Mouse (Mus musculus): ENCODE results near the gene Gorasp2. TPM values are rescaled to one million over a fixed set of nuclear protein-coding genes. Genes with fewer than 3 reads are reported as not detected.

Gorasp2 gene
- polyA plus RNA-seq, 1 experiment from 2014 or later, result 188 TPM

DNA sequence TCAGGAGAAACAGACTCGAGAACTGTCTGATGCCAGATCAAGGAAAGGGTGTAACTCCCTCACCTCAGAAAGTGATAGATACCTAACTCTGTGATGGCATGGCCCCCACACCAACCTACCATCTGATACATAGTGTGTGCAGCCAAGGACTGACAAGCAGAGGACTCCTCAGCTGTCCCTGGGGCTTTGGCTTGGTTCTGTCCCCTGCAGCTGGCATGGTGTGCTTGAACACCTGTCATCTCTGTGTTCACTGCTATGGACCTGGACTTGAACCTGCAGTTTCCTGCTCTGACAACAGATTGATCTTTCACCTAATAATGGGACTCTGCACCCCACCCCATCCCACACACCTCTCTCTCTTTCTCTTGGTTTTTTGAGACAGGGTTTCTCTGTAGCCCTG lies 29.0 kb upstream of the Gorasp2 start:
- Histone ChIP-seq H3K9me3 (no peaks in the 10 kb centered on the region), H3K9ac (no peak overlapping the region), H3K4me1 (peaks cover 13% of the 10 kb centered on the region), H3K36me3 (no peaks in the 10 kb centered on the region), H3K27me3 (peaks cover 3% of the 10 kb centered on the region; the same call in 1 of the 2 replicates), H3K4me2 (no peak overlapping the region), H3K27ac (no peak overlapping the region), H3K4me3 (no peak overlapping the region)
- ATAC-seq (ENCODE audit: insufficient number of reproducible peaks, low FRiP score, low TSS enrichment, low read depth), result no peak
- WGBS, result 83% methylated on average over 1 of the region's 1 CpGs

DNA sequence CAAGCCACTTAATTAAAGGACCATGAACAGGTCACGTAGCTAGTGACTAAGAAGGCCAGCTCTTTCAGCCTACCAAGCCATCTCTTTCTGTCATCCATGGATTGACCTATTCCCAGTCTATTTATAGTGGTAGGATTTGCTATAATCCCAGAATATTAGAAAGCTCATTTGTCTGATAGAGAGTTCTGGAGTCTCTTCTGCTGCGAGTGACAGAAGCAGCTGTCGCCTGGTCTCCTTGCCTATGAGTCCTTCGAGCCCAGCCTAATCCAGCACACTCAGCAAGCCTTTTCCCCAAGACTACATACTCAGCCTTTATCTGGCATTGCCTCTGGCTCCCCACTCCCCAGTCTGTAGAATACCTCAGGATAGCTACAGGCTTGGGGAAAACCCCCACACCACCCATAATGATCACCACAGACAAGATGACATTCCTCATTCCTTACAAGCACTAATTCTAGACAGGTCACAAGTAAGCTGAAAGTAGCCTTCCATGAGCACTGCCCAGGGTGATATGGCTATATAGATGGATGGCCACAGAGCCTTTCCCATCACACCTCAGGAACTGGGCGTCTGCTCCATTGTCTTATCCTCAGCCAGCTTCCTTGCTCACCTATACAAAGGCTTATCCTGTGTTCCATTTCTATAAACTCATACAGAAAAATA lies 27.2 kb upstream of the Gorasp2 start:
- peaks cover 3% of the 10 kb centered on the region; the same call in 1 of the 2 replicates for H3K27me3 ChIP-seq
- H3K9ac ChIP-seq, result no peak overlapping the region
- no peak overlapping the region for H3K4me3 ChIP-seq
- no peak overlapping the region for H3K27ac ChIP-seq
- H3K36me3 ChIP-seq, result no peaks in the 10 kb centered on the region
- H3K4me1 ChIP-seq, result peaks cover 12% of the 10 kb centered on the region
- H3K4me2 ChIP-seq, result no peak overlapping the region
- no peaks in the 10 kb centered on the region for H3K9me3 ChIP-seq
- WGBS, result 85% methylated on average over 5 of the region's 5 CpGs
- ATAC-seq (ENCODE audit: insufficient number of reproducible peaks, low FRiP score, low TSS enrichment, low read depth), result no peak

DNA sequence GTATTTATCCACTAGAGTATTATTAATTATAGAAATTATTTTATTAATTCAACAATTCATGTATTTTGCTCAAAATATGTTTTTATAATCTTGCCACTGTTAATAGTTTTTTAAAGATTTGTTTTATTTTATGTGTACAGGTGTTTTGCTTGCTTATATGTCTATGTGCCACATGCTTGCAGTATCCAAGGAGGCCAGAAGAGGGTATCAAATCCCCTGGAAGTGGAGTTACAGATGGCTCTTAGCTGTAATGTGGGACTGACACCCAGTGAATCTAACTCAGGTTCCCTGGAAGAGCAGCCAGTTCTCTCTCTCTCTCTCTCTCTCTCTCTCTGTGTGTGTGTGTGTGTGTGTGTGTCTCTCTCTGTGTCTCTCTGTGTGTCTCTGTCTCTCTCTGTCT lies 20.4 kb upstream of the Gorasp2 start:
- Histone ChIP-seq H3K9ac (no peak overlapping the region), H3K9me3 (no peaks in the 10 kb centered on the region), H3K36me3 (no peaks in the 10 kb centered on the region), H3K4me3 (no peak overlapping the region), H3K27ac (no peak overlapping the region), H3K4me2 (no peak overlapping the region), H3K27me3 (no peaks in the 10 kb centered on the region), H3K4me1 (no peaks in the 10 kb centered on the region)
- no peak for ATAC-seq (ENCODE audit: insufficient number of reproducible peaks, low FRiP score, low TSS enrichment, low read depth)

DNA sequence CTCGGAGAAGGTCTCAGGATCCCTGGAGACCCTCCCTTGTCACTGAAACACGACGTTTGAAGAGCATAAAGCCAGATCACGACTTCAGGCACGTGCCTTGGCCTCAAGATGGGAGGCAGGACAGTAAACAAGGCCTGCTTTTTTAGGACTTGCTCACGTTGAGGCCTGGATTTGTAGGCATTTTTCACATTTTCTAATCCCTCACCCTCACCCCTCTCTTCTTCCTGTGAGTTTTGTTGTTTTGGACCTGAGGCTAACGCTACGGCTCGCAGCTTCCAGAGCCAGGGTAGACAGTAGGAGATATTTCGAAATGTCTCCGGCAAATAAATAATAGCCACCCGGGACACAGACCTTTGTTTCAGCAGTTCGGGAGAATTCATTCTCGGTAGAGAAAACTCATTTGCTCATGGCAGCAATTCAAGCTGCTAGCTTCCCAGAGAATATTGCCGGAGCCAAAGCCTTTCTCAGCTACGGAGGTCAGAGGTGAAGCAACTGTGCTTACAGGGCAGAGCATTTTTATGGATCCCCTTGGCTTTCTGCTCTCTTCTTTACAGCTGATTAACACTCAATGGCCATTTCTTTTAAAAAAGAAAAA lies 18.3 kb upstream of the Gorasp2 start:
- Histone ChIP-seq H3K4me1 (no peaks in the 10 kb centered on the region), H3K9me3 (no peaks in the 10 kb centered on the region), H3K36me3 (no peaks in the 10 kb centered on the region), H3K4me3 (no peak overlapping the region), H3K27me3 (no peaks in the 10 kb centered on the region), H3K9ac (no peak overlapping the region), H3K4me2 (no peak overlapping the region), H3K27ac (no peak overlapping the region)
- 45% methylated on average over 16 of the region's 16 CpGs for WGBS
- no peak for ATAC-seq (ENCODE audit: insufficient number of reproducible peaks, low FRiP score, low TSS enrichment, low read depth)

DNA sequence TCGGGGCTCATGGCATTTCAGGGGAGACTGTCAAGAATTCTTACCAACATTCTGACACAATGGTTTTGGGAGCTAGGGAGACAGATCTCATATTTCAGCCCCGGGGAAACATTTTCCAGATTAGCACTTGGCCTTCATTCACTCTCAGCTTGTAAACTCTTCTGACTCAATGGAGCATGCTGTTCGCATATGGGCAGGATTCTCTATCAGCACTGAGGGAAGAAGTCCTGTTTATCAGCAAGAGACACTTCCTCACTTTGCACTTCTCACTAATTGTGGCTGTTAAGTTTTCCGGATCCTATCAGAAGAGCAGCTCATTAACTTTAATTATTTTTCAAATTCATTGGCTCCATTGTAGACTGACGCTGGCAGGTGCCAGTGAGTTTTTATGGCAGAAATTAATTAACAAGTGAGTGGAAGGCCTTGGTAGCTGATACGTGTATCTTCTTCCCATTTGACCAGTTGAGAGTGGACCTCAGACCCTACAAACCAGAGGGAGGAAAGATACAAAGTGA lies 16.1 kb upstream of the Gorasp2 start:
- 49% methylated on average over 6 of the region's 6 CpGs for WGBS
- H3K4me1 ChIP-seq, result no peaks in the 10 kb centered on the region
- H3K4me3 ChIP-seq, result no peak overlapping the region
- no peak overlapping the region for H3K4me2 ChIP-seq
- ATAC-seq (ENCODE audit: insufficient number of reproducible peaks, low FRiP score, low TSS enrichment, low read depth), result no peak
- H3K9me3 ChIP-seq, result no peaks in the 10 kb centered on the region
- H3K27me3 ChIP-seq, result no peaks in the 10 kb centered on the region
- H3K9ac ChIP-seq, result no peak overlapping the region
- no peaks in the 10 kb centered on the region for H3K36me3 ChIP-seq
- H3K27ac ChIP-seq, result no peak overlapping the region

DNA sequence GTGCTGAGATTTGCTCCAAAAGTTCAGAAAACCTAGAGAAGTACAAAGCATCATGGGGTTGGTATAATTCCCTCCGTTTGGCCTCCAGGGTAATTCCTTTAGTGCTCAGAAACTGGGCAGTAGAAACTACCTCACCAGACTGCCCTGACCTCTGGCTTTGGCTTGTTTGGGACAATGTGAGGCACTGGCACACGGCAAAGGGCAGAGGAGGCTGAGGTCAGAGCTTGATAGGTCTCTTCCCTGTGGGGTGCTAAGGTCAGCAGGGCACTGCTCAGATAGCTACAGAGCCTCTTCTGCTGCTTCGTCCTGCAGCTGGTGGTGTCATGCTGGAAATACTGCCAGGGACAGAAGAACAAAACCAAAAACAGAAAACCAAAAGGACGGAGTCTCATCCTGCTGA lies 13.7 kb upstream of the Gorasp2 start:
- H3K4me3 ChIP-seq, result no peak overlapping the region
- H3K4me2 ChIP-seq, result no peak overlapping the region
- ATAC-seq (ENCODE audit: insufficient number of reproducible peaks, low FRiP score, low TSS enrichment, low read depth), result no peak
- no peak overlapping the region for H3K9ac ChIP-seq
- no peak overlapping the region for H3K27ac ChIP-seq
- H3K27me3 ChIP-seq, result no peaks in the 10 kb centered on the region
- no peaks in the 10 kb centered on the region for H3K9me3 ChIP-seq
- no peaks in the 10 kb centered on the region for H3K4me1 ChIP-seq
- no peaks in the 10 kb centered on the region for H3K36me3 ChIP-seq
- 51% methylated on average over 4 of the region's 4 CpGs for WGBS

DNA sequence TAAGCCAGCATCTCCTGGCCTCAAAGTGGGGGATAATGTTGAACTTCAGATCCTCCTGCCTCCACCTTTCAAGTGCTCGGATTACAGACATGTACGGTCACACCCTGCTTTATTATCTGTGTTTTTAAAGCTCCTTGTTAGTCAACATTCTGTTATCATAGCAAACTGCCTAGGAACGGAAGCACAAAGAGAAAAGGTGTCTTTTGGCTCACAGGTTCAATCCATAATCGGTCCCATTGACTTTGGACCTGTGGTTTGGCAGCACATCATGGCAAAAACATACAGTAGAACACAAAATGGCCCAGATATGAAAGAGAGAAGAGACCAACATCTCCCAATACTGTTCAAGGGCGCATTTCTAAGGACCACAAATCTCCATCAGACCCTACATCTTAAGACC lies 13.1 kb upstream of the Gorasp2 start:
- Histone ChIP-seq H3K4me1 (no peaks in the 10 kb centered on the region), H3K9ac (no peak overlapping the region), H3K9me3 (no peaks in the 10 kb centered on the region), H3K27ac (no peak overlapping the region), H3K4me3 (no peak overlapping the region), H3K36me3 (no peaks in the 10 kb centered on the region), H3K27me3 (no peaks in the 10 kb centered on the region), H3K4me2 (no peak overlapping the region)
- WGBS, result 81% methylated on average over 5 of the region's 5 CpGs
- no peak for ATAC-seq (ENCODE audit: insufficient number of reproducible peaks, low FRiP score, low TSS enrichment, low read depth)

DNA sequence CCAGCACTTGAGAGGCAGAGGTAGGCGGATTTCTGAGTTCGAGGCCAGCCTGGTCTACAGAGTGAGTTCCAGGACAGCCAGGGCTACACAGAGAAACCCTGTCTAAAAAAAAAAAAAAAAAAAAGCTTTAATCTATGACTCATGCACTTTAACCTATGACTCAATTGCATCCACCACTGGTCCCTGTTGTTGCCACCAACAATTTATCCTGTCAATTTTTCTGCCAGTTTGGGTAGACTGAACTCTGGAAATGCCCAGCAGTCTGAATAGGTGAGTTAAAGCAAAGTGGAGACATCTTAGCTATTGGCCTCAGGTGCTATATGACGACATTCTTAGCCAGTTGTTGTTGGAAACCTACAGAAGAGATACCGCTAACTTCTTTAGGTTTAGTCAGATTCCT lies 11.9 kb upstream of the Gorasp2 start:
- H3K4me2 ChIP-seq, result no peak overlapping the region
- no peak overlapping the region for H3K4me3 ChIP-seq
- H3K36me3 ChIP-seq, result no peaks in the 10 kb centered on the region
- no peaks in the 10 kb centered on the region for H3K27me3 ChIP-seq
- H3K9ac ChIP-seq, result no peak overlapping the region
- no peaks in the 10 kb centered on the region for H3K9me3 ChIP-seq
- ATAC-seq (ENCODE audit: insufficient number of reproducible peaks, low FRiP score, low TSS enrichment, low read depth), result no peak
- no peak overlapping the region for H3K27ac ChIP-seq
- WGBS, result 89% methylated on average over 4 of the region's 4 CpGs
- H3K4me1 ChIP-seq, result no peaks in the 10 kb centered on the region

DNA sequence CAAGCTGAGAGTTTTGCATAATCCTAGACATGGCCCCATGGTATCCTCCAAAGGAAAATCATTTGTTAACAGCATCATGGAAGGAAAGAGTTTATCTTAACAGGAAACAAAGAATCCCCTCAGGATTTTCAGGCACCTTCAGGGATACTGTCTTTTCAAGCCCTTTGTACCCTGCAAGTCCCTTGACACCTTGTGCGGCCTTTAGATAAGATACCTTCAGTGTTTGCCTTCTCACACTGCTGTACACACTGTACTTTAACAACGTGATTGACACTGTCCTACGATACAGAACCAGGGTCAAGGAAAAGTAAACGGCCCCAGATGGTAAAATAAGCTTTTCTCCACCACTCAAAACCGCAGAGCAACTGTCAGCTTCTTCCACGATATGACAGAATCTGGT lies 9.6 kb upstream of the Gorasp2 start:
- Histone ChIP-seq H3K36me3 (no peaks in the 10 kb centered on the region), H3K4me1 (no peaks in the 10 kb centered on the region), H3K27ac (no peak overlapping the region), H3K9ac (no peak overlapping the region), H3K27me3 (no peaks in the 10 kb centered on the region), H3K4me3 (no peak overlapping the region), H3K4me2 (no peak overlapping the region), H3K9me3 (no peaks in the 10 kb centered on the region)
- WGBS, result 59% methylated on average over 6 of the region's 6 CpGs
- ATAC-seq (ENCODE audit: insufficient number of reproducible peaks, low FRiP score, low TSS enrichment, low read depth), result no peak

DNA sequence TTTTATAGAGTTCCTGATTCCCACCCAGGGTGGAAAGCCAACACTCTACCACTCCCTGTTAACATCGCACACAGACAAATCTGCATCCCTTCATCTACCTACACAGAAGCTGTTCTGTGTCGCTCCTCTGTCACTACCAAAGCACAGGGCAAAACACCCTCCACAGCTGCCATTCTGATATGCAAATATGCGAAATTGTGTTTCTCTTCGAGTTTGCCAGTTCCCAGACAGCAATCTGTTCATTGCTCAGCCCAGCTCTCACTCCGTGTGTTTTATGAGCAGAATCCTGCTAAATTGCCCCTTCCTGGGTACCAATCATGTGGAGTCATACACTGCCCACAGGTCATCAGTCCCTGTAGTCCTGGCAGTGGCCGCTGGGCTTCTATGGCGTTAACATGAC lies 4.3 kb upstream of the Gorasp2 start:
- no peaks in the 10 kb centered on the region for H3K27me3 ChIP-seq
- no peak overlapping the region for H3K9ac ChIP-seq
- H3K4me3 ChIP-seq, result no peak overlapping the region
- H3K4me2 ChIP-seq, result no peak overlapping the region
- no peaks in the 10 kb centered on the region for H3K9me3 ChIP-seq
- 62% methylated on average over 7 of the region's 7 CpGs for WGBS
- no peak for ATAC-seq (ENCODE audit: insufficient number of reproducible peaks, low FRiP score, low TSS enrichment, low read depth)
- H3K36me3 ChIP-seq, result no peaks in the 10 kb centered on the region
- H3K4me1 ChIP-seq, result 0 out of 2 replicates have a peak, but pooled peaks cover 3% of the 10 kb centered on the region
- H3K27ac ChIP-seq, result no peak overlapping the region

DNA sequence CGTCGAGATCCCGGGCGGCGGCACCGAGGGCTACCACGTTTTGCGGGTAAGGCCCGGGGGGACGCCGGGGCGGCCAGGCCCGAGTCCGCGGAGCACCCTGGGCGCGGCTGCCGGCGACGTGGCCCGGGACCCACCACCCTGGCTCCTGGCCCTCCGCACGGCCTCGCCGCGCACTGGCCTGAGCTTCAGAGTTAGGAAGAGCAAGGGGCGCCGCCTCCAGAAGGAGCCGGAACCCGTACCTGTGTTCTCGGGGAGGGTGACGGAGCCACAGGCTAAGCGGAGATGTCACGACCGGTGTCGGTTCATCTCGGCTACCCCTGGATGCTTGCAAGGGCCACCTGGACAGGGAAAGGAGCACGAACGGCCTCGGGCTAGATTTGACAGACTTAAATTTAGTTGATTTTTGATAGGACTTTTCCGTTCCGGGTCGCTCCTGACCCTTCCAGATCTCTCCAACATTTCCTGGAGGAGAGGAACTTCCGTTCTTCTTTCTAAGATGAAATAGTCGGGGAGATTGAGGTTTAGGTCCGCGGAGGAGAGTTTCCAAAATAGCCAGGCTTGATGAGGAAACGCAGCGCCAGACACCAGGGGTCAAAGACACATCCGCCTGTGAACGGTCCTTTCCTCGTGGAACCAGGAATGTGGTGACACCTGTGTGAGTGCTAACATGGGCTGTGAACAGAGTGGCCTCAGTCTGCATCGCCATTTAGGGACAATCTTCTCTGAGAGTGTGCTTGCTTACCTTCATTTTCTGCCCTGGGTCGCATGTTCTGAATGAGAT lies 529 bp downstream of the Gorasp2 start, which contains the start of gene Gm26558:
TSS of gene Gm26558 (minus strand) at position 394 of the 781 bp plus-strand sequence.
- H3K27ac ChIP-seq, result peak within 1 kb of the TSS; percentile 95
- H3K9ac ChIP-seq, result peak within 1 kb of the TSS; percentile 94
- no peak for ATAC-seq (ENCODE audit: insufficient number of reproducible peaks, low FRiP score, low TSS enrichment, low read depth)
- peak within 1 kb of the TSS; percentile 74 for H3K4me2 ChIP-seq
- peak within 1 kb of the TSS; percentile 95 for H3K4me3 ChIP-seq
- peaks cover 18% of the 10 kb centered on the region for H3K4me1 ChIP-seq
- H3K36me3 ChIP-seq, result no peaks in the 10 kb centered on the region
- WGBS, result under 1% methylated on average over 53 of the region's 54 CpGs
- H3K27me3 ChIP-seq, result no peaks in the 10 kb centered on the region
- H3K9me3 ChIP-seq, result no peaks in the 10 kb centered on the region

DNA sequence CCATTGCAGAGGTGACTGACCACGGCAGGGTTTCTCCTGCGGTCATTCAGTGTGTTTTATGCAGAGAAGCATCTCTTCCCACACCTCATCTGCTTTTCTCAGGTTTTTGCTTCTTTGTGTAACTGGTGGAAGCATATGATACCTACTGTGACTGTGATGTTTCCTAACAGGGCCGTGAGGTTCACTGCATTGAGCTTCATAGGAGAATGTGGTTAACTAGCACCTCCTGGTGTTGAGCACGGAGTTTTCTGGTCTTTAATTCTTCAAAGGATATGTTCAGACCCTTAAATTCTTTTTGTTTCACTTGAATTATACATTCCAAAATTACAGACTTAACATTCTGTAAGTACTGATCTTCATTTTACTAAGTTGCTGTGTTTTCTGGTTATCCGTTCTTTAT lies 2.4 kb downstream of the Gorasp2 start:
- no peak for ATAC-seq (ENCODE audit: insufficient number of reproducible peaks, low FRiP score, low TSS enrichment, low read depth)
- no peak overlapping the region for H3K9ac ChIP-seq
- no peak overlapping the region for H3K27ac ChIP-seq
- no peaks in the 10 kb centered on the region for H3K36me3 ChIP-seq
- WGBS, result 70% methylated on average over 5 of the region's 5 CpGs
- H3K9me3 ChIP-seq, result no peaks in the 10 kb centered on the region
- H3K4me2 ChIP-seq, result no peak overlapping the region
- H3K4me1 ChIP-seq, result peaks cover 18% of the 10 kb centered on the region
- H3K27me3 ChIP-seq, result no peaks in the 10 kb centered on the region
- no peak overlapping the region for H3K4me3 ChIP-seq
